Mouse (Mus musculus): ENCODE data around the gene Gimd1. TPM values are rescaled to one million over a fixed set of nuclear protein-coding genes. Genes with fewer than 3 reads are reported as not detected.

Gene Gimd1
- polyA plus RNA-seq (2012; rRNA removed; ENCODE audit: low replicate concordance), result not detected in 2 replicates

DNA sequence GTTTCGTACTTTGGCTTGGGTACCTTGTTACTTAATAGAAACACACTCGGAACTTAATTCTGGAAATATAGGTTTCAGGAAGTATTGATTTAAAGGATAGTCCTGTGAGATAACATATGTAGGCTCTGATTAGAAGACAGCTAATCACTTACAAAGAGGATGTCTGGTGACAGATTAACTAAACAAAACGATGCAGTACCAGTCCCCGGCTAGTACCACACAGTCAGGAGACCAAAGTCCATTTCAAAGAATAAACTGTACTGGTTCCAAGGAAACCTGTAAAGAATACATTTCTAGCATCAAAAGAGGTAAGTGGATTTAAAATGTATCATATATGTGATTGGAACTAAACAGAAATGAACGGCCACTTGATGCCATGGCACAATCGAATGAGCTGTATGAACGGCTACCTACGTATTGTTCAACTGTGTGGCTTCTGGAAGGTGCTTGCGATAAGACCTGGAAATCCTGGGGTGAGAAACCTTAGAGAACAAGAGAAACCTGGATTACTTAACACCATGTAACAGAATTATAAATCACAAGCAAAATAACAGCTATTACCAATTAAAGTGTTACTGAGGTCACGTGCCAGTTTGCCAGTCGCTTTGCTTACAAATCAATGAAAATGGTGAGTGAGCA, at the start of gene Gimd1:
TSS of gene Gimd1 (plus strand) at position 220 of the 639 bp plus-strand sequence.

DNA sequence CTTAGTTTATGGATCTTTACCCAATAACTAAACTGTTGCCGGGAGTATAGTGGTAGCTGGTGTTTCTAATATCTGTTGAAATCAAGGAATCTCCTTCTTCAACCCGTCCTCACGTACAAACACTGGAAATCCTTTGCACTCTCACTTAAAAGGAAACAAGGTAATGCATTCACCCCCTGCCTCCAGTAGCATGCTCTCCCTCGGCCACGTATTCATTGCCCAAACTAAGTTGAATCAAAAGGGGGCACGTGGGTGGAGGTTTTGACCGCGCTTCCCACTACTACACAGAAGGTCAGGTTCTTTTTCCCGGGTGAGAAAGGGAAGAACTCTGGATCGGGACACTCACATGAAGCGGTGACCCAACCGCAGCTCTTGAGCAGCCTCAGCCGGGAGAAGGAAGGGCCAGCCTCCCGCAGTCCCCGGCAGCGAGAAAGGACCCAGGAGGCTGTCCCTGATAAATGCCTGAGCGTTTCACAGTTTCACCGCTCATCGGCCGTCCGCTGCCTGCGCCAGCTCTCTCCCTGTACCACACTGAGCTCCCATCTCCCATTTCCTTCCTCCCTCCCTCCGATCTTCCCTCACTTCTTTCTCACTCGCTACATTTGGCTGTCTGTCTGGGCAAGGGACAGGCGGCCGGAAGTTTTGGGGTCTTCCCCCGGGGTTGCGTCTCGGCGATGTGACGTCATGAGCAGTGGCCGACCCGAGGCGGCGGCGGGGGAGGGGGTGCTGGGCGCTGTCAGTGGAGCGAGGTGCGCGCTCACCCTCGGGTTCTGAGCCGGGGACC, 54.0 kb downstream of the Gimd1 start, which contains the start of gene Tbck:
TSS of gene Tbck (plus strand) at position 698 of the 784 bp plus-strand sequence.

DNA sequence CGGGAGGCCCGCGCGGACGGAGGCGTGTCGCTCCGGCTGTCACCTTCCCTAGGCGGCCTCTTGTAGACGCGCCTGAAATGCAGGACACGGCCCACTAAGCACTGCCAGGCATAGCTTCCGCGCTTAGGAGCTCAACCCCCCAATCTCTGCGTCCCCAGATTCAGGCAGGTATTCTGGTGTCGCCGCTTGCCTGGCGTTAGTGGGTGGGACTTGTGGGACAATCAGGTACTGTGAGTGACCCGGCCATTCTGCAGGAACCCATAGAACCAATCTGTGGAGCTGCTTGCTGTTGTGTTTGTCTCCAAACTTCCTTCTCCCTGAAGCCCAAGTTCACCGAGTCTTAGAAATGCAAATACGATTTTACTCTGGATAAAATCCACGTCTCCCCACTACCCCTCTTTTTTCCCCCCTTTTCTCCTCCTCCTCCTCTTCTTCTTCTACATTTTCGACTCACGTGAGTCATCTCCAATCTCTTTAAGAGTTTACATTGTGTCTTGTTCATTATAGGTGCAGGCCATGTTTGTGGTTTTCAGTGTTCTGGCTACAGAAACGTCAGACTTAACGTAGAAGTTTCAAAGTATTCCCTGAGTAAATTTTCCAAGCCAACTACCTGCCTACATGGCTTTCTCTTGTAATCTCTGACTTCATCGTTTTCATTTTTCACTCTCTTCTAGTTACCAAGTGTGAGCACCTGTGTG, 54.8 kb downstream of the Gimd1 start, which contains the start of gene Aimp1:
TSS of gene Aimp1 (minus strand) at position 140 of the 698 bp plus-strand sequence.

Other genes with a start within 250 kb of the Gimd1 start
- 4.1 and 5.3 TPM in 2 replicates for gene Tbck, start 54.3 kb downstream of the Gimd1 start, polyA plus RNA-seq (2012; rRNA removed; ENCODE audit: low replicate concordance)
- gene Aimp1, start 54.5 kb downstream of the Gimd1 start, polyA plus RNA-seq (2012; rRNA removed; ENCODE audit: low replicate concordance), result 5.7 and 11.0 TPM in 2 replicates

All from mammary gland, adult 2 months (tissue).